Mouse (Mus musculus): ENCODE data around the gene Ugt1a10. TPM values are rescaled to one million over a fixed set of nuclear protein-coding genes. Genes with fewer than 3 reads are reported as not detected.

The Ugt1a10 gene
- total RNA-seq, 2 experiments from 2014 or later: 0.16 TPM; not detected in 1

DNA sequence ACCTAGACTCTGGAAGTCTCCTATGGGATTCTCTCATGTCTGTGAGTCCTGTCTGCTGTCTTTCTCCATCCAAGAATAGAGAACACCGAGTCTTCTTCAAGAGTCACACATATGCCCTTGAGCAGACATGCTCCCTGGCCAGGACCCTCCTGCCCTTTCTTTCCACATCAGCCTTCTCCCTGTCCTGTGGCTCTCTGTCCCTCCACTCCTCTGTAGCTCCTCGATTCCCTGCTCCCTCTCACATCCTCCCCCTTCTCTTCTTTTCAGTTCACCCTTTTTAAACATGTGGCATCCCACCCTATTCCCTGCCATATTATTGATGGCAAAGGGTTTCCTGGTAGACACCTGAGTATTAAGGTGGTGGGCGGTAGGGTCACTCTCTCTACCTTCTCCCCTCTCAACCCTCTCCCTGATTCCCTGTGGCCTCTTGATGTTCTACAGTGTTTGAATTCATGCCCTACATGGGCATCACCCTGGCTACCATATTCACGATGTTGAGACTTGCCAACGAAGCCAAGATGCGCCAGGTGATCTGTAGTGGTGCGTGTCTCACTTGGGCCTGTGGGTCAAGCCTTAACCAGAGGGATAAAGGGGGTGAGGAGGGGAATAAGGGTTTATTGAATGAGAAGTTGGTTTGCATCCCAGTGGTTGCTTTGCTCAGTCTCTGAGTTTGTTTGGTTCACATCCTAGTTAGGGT is 176.8 kb downstream of the Ugt1a10 start:
- no peak for DNase-seq

DNA sequence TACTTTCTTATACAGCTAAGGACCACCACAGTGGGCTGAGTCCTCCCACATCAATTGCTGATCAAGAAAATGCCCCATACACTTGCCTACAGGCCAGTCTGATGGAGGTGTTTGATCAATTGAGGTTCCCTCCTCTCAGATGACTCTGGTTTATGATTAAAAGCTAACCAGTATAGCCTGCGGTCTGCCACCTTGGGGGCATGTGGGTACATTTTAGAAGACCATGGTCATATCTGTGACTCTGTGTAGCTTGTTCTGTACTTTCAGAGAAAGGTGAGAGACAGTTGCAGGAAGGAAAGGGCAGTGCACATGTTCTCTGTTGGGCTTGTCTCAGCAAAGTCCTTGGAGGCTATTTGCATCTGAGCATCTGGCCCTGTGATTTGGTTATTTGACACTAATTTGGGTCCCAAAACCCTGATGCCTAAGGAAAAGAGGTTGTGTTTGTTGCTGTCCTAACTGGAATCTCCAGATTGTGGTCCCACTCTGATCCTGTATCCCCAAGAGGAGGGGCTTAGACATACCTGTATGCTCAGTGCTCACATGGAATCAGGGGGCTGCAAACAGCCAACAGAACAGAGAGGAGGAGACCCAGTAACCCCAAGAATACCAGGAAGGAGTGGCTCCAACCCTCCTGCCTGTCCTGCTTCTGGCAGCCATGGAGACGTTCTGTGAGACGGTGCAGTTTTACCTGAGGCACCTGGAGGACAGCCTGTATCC is 177.6 kb downstream of the Ugt1a10 start:
- DNase-seq: no peak

DNA sequence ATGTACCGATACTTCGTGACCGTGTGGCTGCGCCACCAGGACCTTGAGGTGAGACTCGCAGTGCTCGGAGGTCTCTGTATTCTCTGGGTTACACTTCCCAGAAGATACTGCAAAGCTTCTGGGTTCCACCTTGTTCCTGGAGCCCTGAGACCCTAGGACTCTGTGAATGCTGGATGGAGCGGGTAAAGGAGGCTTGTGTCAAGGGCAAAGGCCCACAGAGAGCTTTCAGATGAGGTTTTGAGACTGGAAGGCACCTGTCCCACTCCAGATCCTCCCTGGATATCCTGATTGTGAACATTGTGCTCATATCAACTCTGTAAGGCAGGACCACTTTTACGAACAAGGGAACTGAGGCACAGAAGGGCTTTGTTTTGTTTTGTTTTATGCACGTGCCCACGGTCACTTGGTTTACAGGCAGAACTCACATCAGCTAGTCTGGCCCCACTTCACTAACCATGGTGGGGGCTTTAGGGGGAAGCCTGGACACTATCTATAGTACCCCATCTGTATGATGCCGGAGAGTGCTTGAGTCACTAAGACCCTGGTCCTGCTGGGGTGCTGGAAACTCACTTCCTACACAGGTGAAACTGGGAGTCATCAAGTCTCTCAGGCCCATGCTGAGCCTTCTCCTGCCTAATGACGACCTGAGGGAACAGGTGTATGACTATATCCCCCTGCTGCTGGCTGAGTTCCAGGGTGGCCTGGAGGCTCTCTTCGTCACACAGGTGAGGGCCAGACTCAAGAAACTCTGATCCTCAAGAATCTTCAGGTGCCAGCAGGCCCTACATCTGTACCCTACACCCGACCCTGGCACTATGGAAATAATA is 178.4 kb downstream of the Ugt1a10 start:
- DNase-seq: no peak

DNA sequence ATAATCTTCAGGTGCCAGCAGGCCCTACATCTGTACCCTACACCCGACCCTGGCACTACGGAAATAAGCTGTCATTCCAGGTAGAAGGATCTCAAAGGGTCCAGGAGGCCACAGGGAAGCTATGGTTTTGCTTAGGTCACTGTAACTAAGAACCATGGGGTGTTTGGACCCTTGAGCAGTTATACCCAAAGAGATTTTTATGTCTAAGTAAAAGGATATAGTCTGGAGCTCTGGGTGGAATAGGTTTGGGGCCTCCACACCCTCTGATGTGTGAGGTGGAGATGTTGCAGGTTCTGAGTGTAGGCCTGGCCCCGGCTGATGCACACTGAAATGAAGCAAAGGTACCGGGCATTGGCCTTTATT is 179.0 kb downstream of the Ugt1a10 start:
- no peak for DNase-seq

DNA sequence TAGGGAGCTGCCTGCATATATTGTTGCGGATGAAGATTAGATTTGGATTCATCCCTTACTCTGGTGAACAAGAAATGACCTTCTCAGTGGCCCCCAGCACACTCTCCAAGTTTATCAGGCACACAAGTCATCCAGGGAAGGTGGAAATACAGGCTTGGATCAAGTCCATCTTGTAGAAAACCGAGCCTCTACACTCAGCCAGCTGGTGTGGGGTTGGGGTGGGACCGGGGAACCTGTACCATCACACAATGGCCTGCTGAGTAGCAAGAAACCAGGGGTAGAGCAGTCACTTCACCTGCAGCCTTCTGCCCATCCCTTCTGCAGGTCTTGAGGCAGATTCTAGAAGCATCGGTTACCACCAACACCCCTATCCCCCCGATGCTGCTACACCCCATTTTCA is 179.5 kb downstream of the Ugt1a10 start:
- DNase-seq: no peak

DNA sequence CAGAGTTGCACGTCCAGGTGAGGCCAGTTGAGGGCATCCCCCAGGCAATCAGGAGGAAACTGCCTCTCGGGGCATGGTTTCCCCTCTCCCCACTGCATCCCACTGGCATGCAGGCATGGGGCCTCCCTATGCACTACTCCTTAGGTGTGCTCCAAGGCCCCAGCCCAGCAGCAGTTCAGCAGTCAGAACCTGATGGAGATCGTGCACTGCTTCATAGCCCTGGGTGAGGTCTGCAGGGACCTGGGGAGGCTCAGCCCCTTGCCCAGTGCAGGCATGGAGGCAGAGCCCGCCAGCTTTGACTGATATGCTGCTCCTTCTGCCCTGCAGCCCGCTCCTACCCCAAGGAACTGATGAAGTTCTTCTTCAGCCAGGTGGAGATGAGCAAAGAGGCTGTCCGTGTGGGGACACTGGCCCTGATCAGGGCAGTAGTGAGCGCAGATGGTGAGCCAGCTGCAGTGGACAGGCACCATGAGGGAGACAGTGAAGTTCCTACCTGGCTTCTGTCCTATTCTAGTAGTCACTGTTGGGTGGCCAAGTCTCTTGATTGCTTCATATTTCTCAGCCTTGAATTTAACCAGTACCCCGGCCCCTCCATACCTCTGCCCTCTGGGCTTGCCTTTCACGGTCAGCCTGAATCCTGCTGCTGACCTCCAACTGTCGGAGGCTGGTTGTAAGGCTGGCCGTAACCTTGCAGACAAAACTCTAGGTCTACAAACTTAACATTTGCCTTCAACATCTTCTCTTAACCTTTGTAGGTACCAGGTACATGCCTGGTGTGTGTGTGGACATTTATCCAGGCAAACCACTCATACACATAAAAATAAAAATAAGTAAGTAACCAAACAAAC is 180.1 kb downstream of the Ugt1a10 start:
- no peak for DNase-seq

DNA sequence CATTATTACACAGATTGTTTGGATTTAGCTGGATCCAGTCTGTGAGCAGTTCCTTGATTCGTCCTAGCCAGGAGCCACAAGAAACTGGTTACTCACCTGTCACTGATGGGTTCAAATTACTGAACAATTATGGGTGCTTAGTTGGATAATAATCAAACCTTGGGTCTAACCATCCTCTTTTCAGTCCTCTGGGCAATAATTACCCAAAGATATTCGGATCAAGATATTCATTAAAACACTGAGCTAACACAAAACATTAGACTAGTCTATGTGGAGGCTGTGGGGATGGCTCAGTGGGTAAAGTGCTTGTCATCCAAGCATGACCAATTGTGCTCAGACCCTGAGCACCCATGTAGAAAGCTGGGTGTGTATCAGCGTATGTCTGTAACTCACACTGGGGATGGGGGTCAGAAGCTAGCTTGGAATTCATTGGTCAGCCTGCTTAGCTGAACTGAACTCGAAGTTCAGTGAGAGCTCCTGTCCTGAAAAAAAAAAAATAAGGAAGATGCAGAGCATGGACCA is 180.8 kb downstream of the Ugt1a10 start:
- no peak for DNase-seq

DNA sequence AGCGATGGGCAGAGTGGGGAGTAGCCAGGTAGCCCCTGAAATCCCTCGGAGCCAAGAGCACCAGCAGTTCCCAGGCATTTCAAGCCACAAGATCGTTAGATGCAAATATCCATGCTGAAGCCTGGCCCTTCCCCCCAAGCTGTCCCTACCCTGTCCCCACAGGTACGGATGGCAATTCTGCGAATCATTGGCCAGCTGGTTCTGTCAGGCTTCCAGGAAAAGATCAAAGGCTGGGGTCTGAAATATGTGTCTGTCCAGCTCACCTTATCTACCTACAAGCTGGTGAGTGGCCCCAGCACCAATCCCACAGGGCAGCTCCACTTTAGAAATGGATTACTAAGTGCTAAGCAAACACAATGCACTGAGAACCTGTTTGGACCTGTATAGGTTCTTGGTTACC is 182.1 kb downstream of the Ugt1a10 start:
- DNase-seq: no peak

DNA sequence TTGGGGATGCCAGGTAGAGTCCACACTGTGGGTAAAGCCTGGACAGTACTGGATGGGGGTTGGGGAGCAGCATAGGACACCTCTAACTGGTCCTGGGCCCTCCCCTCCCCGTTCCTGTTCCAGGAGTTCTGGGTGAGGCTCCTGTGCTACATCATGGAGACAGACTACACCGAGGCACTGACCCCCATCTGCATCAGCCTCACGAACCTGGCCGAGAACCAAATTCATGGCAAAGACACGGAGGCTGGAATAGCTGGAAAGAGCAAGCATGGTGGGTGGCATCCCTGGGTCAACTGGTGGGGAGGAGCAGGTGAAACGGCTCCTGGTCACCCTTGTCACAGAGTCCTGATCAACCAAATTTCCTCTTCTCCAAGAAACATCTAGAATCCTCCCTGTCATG is 183.6 kb downstream of the Ugt1a10 start:
- DNase-seq: no peak

DNA sequence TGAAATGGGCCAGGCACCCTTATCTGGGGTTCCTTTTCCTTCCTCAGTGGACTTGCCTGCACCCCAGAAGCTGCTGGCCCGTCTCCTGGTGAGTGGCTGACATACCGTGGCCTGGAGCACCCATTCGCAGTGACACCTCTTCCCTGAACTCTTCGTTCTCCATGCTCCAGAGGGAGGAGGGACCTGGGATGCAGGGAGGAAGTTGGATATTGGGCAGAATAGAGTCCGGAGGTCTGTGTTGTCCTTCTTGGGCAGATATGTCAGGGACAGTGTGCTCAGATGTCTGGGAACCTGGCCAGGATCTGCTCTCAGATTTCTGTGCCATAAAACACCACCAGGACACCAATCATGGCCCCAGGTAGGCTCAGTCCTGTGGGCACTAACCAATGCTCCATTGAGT is 184.9 kb downstream of the Ugt1a10 start:
- peak; percentile 65 for DNase-seq

DNA sequence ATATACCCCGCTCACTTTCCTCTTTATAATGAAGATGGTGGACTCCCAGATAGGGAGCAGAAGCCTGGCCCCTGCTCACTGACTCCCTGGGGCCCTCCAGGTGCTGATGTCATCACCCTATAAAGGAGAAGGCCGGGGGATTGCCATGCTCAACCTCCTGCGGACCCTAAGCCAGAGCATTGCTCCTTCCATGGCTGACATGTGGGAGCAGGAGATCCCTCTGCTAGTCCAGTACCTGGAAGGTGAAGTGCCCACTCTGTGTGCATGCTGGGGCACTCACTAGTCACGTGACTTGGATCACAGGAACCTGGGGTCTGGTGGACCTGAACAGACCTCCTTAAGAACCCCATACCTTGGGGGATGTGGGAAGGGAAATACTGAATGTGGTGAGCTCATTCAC is 185.4 kb downstream of the Ugt1a10 start:
- DNase-seq: no peak

DNA sequence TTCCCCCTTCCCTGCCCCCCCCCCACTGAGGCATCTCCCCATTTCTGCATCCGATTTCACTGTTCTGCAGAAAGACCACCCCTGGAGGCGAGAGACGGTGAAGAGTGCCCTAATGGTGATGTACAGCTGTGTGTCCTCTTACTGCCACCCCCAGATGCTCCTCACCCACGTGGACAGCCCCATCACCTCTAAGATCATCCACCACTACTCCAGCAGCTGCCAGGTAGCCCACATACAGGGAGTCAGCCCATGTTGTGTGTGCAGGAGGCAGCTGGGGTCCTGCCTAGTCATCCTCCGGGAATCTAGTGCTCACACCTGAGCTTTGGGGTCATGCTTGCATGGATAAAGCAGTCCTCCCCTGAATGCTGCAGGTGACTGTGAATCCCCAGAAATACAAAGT is 188.7 kb downstream of the Ugt1a10 start:
- DNase-seq: no peak

DNA sequence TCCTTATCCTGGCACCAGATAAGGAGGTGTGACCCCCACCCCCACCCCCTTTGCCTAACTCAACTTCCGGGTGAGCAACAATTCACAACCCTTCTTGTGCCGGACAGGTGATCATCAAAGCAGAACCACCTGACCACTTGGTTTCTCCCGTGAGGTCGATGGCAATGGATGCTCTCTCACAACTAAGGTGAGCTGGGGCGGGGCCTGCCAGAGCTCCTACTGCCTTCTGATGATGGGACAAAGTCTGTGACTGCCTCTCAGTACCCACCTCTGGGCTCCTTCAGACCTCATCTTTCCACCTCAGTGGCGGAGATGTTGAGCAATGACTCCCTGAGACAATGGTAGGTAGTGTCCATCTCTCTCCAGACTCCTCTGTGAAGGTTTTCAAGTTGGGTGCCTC is 190.7 kb downstream of the Ugt1a10 start:
- no peak for DNase-seq

DNA sequence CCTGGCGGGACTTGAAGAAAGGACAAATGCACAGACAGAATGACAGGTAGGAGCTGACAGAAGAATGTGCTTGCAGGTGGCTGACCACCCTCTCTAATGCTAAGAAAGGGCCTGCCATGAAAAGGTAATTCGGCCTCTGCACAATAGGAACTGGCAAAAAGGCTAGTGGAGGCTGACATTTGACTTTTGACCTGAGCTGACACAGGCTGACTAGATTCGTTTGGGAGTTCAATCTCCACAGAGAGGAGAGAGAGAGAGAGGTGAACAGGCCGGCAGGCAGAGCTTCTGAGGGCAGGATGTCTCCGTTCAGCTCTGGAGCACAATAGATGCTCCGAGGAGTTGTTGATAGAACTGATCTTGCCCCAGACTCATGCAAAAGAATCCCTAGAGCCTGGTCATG is 191.2 kb downstream of the Ugt1a10 start:
- DNase-seq: no peak

DNA sequence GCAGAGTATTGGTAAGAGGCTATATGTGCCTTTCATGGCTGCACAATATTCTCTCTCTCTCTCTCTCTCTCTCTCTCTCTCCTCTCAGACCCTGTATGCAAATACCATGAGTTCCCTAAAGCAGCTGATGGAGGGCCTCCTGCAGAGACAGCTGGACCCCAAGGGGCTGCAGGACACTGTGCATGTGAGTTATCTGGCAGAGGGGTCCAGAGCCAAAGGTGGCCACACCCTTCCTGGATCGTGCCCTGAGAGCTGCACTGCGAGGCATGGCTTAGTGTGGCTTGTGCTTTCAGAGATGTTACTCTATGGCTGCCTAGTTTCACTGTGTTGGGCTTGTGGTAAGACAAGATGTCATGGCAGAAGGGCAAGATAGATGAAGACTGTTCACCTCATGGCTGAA is 192.5 kb downstream of the Ugt1a10 start:
- DNase-seq: no peak

DNA sequence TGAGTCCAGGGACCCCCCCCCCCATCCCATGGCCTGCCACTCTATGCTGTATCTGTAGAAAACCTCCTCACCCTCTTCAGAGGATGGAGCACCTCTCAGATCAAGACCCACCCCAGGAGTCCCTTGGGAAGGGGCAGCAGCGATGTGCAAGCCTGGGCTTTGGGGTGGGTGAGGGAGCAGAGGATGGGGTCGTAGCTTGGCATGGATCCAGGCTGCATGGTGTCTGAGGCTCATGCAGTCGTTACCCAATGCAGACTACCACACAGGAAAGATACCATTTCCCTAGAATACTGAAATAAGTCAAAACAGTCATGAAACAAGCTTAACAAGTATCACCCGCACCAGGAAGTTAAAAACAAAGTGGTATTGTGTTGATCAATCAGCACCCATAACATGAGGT is 193.5 kb downstream of the Ugt1a10 start:
- DNase-seq: no peak

DNA sequence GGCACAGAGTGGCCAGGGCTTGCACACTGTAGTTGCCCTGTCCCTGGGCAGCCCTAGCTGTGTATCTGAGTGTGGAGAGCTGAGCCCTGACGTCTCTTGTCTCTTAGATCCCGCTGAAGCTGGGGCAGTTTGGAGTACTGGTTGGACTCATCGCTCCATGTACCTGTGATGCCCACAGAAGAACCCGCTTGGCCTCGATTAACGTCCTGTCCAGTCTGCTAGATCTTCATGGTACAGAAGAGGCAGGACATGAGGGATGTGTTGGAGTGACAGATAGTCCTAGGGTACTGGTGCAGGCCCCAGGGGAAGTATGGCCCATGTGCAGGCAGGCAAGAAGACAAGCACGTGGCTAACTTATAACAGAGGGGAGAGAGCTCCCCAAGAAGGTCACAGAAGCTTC is 194.4 kb downstream of the Ugt1a10 start:
- DNase-seq: no peak

DNA sequence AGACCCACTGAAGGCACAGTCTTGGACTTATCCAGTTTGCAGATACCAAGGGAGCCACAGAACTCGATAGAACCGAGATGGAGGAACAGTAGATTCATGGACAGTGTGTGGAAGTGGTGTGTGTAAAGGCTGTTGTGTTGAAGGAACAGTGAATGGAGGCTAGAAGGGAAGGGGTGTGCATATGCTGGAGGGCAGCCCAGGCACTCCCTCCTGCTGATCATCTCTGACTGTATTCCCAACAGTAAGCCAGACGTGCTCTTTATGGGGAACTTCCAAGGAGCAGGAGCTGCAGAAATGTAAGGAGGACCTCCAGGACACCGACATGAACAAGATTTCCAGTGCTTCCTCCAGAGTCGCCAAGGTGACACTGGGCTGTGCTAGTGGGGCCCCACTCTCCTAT is 194.8 kb downstream of the Ugt1a10 start:
- DNase-seq: no peak

DNA sequence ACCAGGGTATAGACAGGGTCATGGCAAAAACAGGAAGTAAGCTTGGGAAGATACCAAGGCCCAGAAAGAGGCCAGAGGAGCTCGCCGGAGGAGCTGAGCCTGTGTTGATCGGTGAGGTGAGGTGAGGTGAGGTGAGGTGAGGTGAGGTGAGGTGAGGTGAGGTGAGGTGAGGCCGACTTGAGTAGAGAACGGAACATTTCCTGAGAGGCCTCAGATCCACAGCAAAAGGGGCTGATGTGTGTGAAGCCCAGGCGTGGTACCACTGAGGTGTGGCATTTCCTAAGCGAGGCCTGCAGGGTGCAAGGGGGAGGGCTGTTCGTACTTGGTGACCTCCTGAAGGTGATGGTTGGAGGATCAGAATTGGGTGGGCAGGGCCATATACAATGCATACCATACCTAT is 197.9 kb downstream of the Ugt1a10 start:
- DNase-seq: no peak

DNA sequence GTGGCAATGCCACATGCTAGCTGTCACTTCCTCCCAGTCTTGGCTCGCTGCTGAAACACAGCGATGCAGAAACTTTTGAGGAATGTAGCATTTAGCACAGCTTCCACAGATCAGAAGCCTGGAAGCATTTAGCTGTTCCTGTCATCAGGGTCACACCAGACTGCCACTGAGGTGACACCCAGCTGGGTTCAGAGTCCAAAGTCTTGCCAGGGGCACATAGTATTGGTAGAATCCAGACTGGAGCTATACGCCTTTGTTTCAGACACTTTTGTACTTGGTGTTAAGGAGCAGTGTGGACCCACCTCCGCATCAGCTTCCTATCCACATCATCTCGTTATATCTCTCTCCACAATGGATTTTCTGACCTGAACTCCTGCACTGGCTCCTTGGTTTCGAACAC is 198.4 kb downstream of the Ugt1a10 start:
- no peak for DNase-seq

DNA sequence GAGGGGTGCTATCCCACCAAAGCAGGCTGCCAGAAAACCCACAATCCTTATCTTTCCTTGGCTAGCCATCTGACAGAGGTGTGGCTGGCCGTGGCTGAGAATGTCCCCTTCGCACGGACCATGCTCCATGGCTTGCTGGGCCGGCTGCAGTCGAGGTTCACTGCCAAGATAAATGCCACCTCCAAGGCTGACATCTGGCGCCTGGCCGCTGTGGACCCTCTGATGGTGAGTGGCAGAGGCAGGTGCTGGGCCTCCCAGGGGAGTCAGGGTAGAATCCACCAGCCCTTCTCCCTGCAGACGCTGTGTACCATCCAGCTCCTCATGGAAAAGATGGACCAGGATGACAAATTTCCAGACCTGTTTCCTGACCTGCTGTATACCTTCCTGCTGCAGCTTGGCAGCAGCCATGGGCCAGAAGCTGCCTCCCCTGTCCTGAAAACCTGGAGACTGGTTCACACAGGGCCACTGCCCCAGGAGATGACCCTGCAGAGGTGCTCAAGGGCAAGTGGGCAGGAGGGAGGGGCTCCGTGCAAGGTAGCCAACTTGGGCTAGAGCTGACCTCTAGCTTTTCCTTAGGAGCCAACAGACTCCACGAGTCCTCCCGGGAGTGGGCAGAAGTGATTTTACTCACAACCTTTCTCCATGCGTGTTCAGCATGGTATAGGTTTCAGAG is 199.7 kb downstream of the Ugt1a10 start:
- no peak for DNase-seq

DNA sequence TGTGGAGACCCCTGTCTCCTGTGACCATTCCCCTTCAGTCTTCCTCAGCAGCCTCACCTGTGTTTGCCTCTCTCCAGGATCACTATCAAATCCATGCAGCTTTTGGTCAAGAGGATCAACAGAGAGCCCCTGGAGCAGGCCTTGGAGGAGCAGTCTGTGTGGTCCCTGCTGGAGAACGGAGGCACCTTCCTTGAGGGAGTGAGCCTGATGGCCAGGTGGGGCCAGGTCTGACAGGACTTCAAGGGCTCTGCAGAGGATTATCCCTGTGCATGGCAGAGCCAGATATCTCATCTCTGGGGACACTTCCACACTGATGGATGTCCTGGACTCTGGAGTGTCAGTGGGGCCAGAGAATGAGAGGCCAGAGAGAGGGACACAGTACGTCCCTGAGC is 200.3 kb downstream of the Ugt1a10 start:
- DNase-seq: no peak

Measured in adrenal gland, postnatal 36 days (tissue).